Mouse (Mus musculus): ENCODE results near the gene Hipk1.

DNA sequence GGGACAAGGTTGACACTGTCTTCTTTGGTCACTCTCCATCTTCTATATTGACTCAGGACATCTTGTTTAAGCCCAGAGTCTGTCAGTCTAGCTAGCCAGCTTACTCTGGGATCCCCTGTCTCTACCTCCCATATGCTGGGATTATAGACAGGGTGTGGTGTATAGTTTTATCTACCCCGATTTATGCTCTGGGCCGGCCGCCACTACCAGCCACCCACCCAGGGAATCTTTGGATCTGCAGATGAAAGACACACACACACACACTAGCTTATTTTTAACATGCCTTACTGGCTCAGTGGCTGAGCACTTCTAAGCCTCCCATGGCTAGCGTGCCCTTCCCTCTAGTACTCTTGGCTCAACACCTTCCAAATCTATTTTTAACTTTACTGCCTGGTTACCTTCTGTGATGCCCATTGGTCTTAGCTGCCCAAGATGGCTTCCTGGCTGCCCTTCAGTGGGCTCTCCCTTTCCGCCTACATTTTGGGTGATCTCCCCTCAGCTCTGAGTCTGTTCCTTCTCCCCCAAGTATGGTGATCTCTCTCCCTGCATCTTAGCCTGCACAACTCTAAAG, 81.8 kb downstream of the Hipk1 start:
- TF ChIP-seq CTCF (IDR thresholded peaks at IDR 0.05; ENCODE audit: control insufficient read depth, insufficient read depth, insufficient read length) (no peak), USF1 (IDR thresholded peaks at IDR 0.05; ENCODE audit: low read depth) (no peak), MAX (IDR thresholded peaks at IDR 0.05) (no peak), MYOD1 (IDR thresholded peaks at IDR 0.05; ENCODE audit: control insufficient read depth, insufficient read length, low read depth) (no peak), MYOG (IDR thresholded peaks at IDR 0.05; ENCODE audit: control insufficient read depth, extremely low read depth, insufficient read length) (no peak), CEBPB (IDR thresholded peaks at IDR 0.05; ENCODE audit: low read depth) (no peak)
